Mouse (Mus musculus): Measurements from ENCODE around the gene Ccnb3. TPM values are rescaled to one million over a fixed set of nuclear protein-coding genes. Genes with fewer than 3 reads are reported as not detected.
"Not testable (repeated sequence)": the region's sequence is repeated elsewhere in the genome, so short reads cannot be mapped to it uniquely, and the experiment has no call there.

Ccnb3 gene
- under 1 TPM in 1 of 2 experiments, not detected in 1; 0.05 TPM for total RNA-seq (2021)

GRCm38 (mm10) chrX:7041519-7041918, at the start of gene Ccnb3:
Gene Ccnb3, minus strand, starts transcription at chrX:7041619.
- intact Hi-C loops (cut with DNase I): no loop called here
- DNase-seq (ENCODE audit: low spot score): no peak

- no peak for DNase-seq (ENCODE audit: low spot score)
- intact Hi-C loops (cut with DNase I): no loop called here
Observed at GRCm38 (mm10) chrX:7090323-7090722, 48.9 kb upstream of the Ccnb3 start.

- no peak for DNase-seq (ENCODE audit: low spot score)
- intact Hi-C loops (cut with DNase I): no loop called here
Observed at GRCm38 (mm10) chrX:7085878-7086277, 44.5 kb upstream of the Ccnb3 start.

- no peak for DNase-seq (ENCODE audit: low spot score)
- intact Hi-C loops (cut with DNase I): no loop called here
Observed at GRCm38 (mm10) chrX:7079820-7080429, 38.5 kb upstream of the Ccnb3 start.

- intact Hi-C loops (cut with DNase I): no loop called here
- DNase-seq (ENCODE audit: low spot score): no peak
Observed at GRCm38 (mm10) chrX:7068002-7068401, 26.6 kb upstream of the Ccnb3 start.

GRCm38 (mm10) chrX:7067219-7067618, 25.8 kb upstream of the Ccnb3 start, which contains the start of gene Akap4:
Gene Akap4, plus strand, starts transcription at chrX:7067519.
- DNase-seq (ENCODE audit: low spot score): no peak
- intact Hi-C loops (cut with DNase I): no loop called here

- intact Hi-C loops (cut with DNase I): no loop called here
- DNase-seq (ENCODE audit: low spot score): no peak
Observed at GRCm38 (mm10) chrX:7064109-7064508, 22.7 kb upstream of the Ccnb3 start.

- intact Hi-C loops (cut with DNase I): no loop called here
- no peak for DNase-seq (ENCODE audit: low spot score)
Observed at GRCm38 (mm10) chrX:7057634-7058033, 16.2 kb upstream of the Ccnb3 start.

GRCm38 (mm10) chrX:7057056-7057455, 15.6 kb upstream of the Ccnb3 start:
- intact Hi-C loops (cut with DNase I): no loop called here
- DNase-seq (ENCODE audit: low spot score): no peak

GRCm38 (mm10) chrX:6983916-6984315, 57.5 kb downstream of the Ccnb3 start:
- DNase-seq (ENCODE audit: low spot score); intact Hi-C loops (cut with DNase I): not testable (repeated sequence)

GRCm38 (mm10) chrX:6971956-6972355, 69.5 kb downstream of the Ccnb3 start:
- intact Hi-C loops (cut with DNase I): no loop called here
- DNase-seq (ENCODE audit: low spot score): no peak

GRCm38 (mm10) chrX:6968598-6968997, 72.8 kb downstream of the Ccnb3 start:
- intact Hi-C loops (cut with DNase I): no loop called here
- DNase-seq (ENCODE audit: low spot score): no peak

Other genes starting within 250 kb of the Ccnb3 start
- gene Akap4, start 25.9 kb upstream of the Ccnb3 start, total RNA-seq (2021): not detected